Mouse (Mus musculus): ENCODE measurements around the gene Spc25. TPM values are rescaled to one million over a fixed set of nuclear protein-coding genes. Genes with fewer than 3 reads are reported as not detected.

The Spc25 gene
- polyA plus RNA-seq, 1 experiment from 2014 or later: 276 TPM

GRCm38 (mm10) chr2:69205185-69205584, 809 bp downstream of the Spc25 start:
- Histone ChIP-seq H3K9ac (ENCODE audit: low read length) (peak overlapping the region; percentile 82), H3K36me3 (ENCODE audit: control insufficient read depth, insufficient read depth, low read length) (peaks cover 9% of the 10 kb centered on the region; the same call in 1 of the 2 replicates), H3K4me3 (ENCODE audit: low read depth, low read length) (peak overlapping the region; percentile 57), H3K27ac (ENCODE audit: low read depth, low read length) (no peak overlapping the region), H3K4me2 (peak overlapping the region; percentile 57), H3K27me3 (ENCODE audit: control insufficient read depth, insufficient read depth, low read length) (no peaks in the 10 kb centered on the region), H3K4me1 (ENCODE audit: control insufficient read depth, insufficient read depth, low read length) (peaks cover 3% of the 10 kb centered on the region; the same call in 1 of the 2 replicates), H3K9me3 (ENCODE audit: control insufficient read depth, low read length) (no peaks in the 10 kb centered on the region)
- no peak for ATAC-seq (ENCODE audit: low FRiP score)
- DNase-seq (ENCODE audit: low spot score, missing footprints): peak; percentile 91
- WGBS: 26% methylated on average over 6 of the region's 6 CpGs

DNA sequence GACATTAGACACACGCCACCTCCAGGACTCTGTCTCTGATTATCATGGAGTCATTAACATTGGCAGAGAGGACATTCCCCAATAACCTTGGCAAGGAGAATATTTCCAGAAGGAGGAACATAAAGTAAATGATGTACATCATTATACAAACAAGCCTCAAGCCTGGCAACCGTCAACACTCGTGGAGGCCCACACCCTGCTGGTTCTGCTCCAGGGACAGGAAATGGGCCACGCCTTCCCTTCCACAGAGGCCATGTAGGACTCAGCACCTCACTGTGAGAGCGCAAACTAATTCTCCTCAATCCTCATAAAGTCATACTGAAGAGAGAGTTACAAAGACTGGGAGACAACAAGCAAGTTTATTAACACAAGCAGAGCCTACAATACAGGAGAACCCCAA, 12.4 kb downstream of the Spc25 start:
- peaks cover 13% of the 10 kb centered on the region for H3K36me3 ChIP-seq (ENCODE audit: control insufficient read depth, insufficient read depth, low read length)
- 89% methylated on average over 5 of the region's 5 CpGs for WGBS

GRCm38 (mm10) chr2:69191059-69191458, 14.9 kb downstream of the Spc25 start:
- DNase-seq (ENCODE audit: low spot score, missing footprints): no peak
- Histone ChIP-seq H3K36me3 (ENCODE audit: control insufficient read depth, insufficient read depth, low read length) (peaks cover 13% of the 10 kb centered on the region), H3K9me3 (ENCODE audit: control insufficient read depth, low read length) (no peaks in the 10 kb centered on the region), H3K27me3 (ENCODE audit: control insufficient read depth, insufficient read depth, low read length) (no peaks in the 10 kb centered on the region), H3K4me3 (ENCODE audit: low read depth, low read length) (no peak overlapping the region), H3K27ac (ENCODE audit: low read depth, low read length) (no peak overlapping the region), H3K4me2 (no peak overlapping the region), H3K4me1 (ENCODE audit: control insufficient read depth, insufficient read depth, low read length) (no peaks in the 10 kb centered on the region), H3K9ac (ENCODE audit: low read length) (no peak overlapping the region)
- no peak for ATAC-seq (ENCODE audit: low FRiP score)
- WGBS: 94% methylated on average over 5 of the region's 5 CpGs

More for the DNA sequence above, 12.4 kb downstream of the Spc25 start:
- ATAC-seq (ENCODE audit: low FRiP score): no peak
- peak; percentile 72 for DNase-seq (ENCODE audit: low spot score, missing footprints)
- Histone ChIP-seq H3K4me2 (no peak overlapping the region), H3K27ac (ENCODE audit: low read depth, low read length) (no peak overlapping the region), H3K9ac (ENCODE audit: low read length) (no peak overlapping the region), H3K4me3 (ENCODE audit: low read depth, low read length) (no peak overlapping the region), H3K27me3 (ENCODE audit: control insufficient read depth, insufficient read depth, low read length) (no peaks in the 10 kb centered on the region), H3K9me3 (ENCODE audit: control insufficient read depth, low read length) (no peaks in the 10 kb centered on the region), H3K4me1 (ENCODE audit: control insufficient read depth, insufficient read depth, low read length) (no peaks in the 10 kb centered on the region)

- ATAC-seq (ENCODE audit: low FRiP score): no peak
- 72% methylated on average over 4 of the region's 4 CpGs for WGBS
- peak; percentile 66 for DNase-seq (ENCODE audit: low spot score, missing footprints)
- Histone ChIP-seq H3K4me1 (ENCODE audit: control insufficient read depth, insufficient read depth, low read length) (no peaks in the 10 kb centered on the region), H3K36me3 (ENCODE audit: control insufficient read depth, insufficient read depth, low read length) (peaks cover 13% of the 10 kb centered on the region), H3K27me3 (ENCODE audit: control insufficient read depth, insufficient read depth, low read length) (no peaks in the 10 kb centered on the region), H3K27ac (ENCODE audit: low read depth, low read length) (no peak overlapping the region), H3K9ac (ENCODE audit: low read length) (no peak overlapping the region), H3K4me3 (ENCODE audit: low read depth, low read length) (no peak overlapping the region), H3K9me3 (ENCODE audit: control insufficient read depth, low read length) (no peaks in the 10 kb centered on the region), H3K4me2 (no peak overlapping the region)
Observed at GRCm38 (mm10) chr2:69189222-69189621, 16.8 kb downstream of the Spc25 start.

DNA sequence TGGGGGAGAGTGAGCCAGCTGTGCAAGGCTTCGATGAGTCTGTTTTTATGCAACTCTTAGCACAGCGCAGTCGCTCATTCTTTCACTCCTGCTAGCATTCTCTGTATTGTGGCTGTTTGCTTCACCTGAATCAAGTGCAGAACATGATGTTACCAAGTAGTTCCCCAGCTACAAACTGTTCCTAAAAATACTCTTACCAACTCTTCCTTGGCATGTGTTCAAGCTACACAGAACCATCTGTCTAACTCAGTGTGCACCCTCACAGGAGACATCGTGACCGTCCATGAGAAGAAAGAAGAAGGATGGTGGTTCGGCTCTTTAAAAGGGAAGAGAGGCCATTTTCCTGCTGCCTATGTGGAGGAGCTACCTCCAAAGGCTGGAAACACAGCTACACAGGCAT, 17.3 kb downstream of the Spc25 start:
- ATAC-seq (ENCODE audit: low FRiP score): no peak

DNA sequence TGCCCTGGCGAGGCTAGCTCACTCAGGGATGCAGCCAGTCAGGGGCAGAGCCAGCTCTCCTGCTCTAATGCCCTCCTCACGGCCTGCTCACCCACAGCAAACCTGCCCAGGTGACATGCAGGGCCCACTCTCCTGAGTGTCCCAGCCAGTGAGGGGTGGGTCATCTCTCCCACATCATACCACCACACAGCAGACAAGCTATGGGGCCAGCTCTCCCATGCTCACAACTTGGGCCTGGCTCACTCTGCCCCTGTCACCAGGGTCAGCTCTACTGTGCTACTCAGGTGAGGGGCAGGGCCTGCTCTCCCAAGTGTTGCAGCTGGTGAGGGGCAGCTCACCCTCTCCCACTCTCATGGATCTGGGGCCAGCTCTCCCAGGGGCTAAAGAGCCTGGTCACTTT, 18.0 kb downstream of the Spc25 start:
- DNase-seq (ENCODE audit: low spot score, missing footprints) (peak; percentile 80), ATAC-seq (ENCODE audit: low FRiP score) (no peak)
- Histone ChIP-seq H3K4me2 (no peak overlapping the region), H3K27ac (ENCODE audit: low read depth, low read length) (no peak overlapping the region), H3K9ac (ENCODE audit: low read length) (no peak overlapping the region), H3K27me3 (ENCODE audit: control insufficient read depth, insufficient read depth, low read length) (no peaks in the 10 kb centered on the region), H3K4me3 (ENCODE audit: low read depth, low read length) (no peak overlapping the region), H3K36me3 (ENCODE audit: control insufficient read depth, insufficient read depth, low read length) (peaks cover 2% of the 10 kb centered on the region), H3K9me3 (ENCODE audit: control insufficient read depth, low read length) (no peaks in the 10 kb centered on the region), H3K4me1 (ENCODE audit: control insufficient read depth, insufficient read depth, low read length) (no peaks in the 10 kb centered on the region)
- 84% methylated on average over 2 of the region's 2 CpGs for WGBS

More for the DNA sequence above, 17.3 kb downstream of the Spc25 start:
- no peak overlapping the region for H3K4me3 ChIP-seq (ENCODE audit: low read depth, low read length)
- H3K4me2 ChIP-seq: no peak overlapping the region
- 91% methylated on average over 6 of the region's 6 CpGs for WGBS
- no peaks in the 10 kb centered on the region for H3K4me1 ChIP-seq (ENCODE audit: control insufficient read depth, insufficient read depth, low read length)
- H3K27ac ChIP-seq (ENCODE audit: low read depth, low read length): no peak overlapping the region
- H3K36me3 ChIP-seq (ENCODE audit: control insufficient read depth, insufficient read depth, low read length): peaks cover 9% of the 10 kb centered on the region
- no peak for DNase-seq (ENCODE audit: low spot score, missing footprints)
- H3K9me3 ChIP-seq (ENCODE audit: control insufficient read depth, low read length): no peaks in the 10 kb centered on the region
- H3K27me3 ChIP-seq (ENCODE audit: control insufficient read depth, insufficient read depth, low read length): no peaks in the 10 kb centered on the region
- H3K9ac ChIP-seq (ENCODE audit: low read length): no peak overlapping the region

DNA sequence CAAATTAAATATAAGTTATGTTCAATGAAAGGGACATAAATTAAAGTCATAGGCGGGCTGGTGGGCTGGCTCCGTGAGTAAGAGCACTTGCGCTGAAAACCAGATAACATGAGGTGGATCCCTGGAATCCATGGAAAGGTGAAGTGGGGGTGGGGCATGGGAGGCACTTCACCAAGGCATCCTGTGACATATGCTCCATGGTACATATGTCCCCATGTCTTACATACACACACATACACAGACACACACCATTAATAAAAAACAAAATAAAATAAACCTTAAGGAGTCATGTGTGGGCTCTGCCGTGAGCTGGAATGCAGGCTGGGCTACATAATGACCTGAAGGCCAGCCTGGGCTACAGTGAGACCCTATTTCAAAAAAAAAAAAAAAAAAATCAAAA, 26.3 kb downstream of the Spc25 start:
- WGBS: 96% methylated on average over 4 of the region's 4 CpGs
- no peak for ATAC-seq (ENCODE audit: low FRiP score)

GRCm38 (mm10) chr2:69175296-69175695, 30.7 kb downstream of the Spc25 start:
- no peaks in the 10 kb centered on the region for H3K36me3 ChIP-seq (ENCODE audit: control insufficient read depth, insufficient read depth, low read length)
- H3K27me3 ChIP-seq (ENCODE audit: control insufficient read depth, insufficient read depth, low read length): no peaks in the 10 kb centered on the region
- no peak overlapping the region for H3K27ac ChIP-seq (ENCODE audit: low read depth, low read length)
- H3K9me3 ChIP-seq (ENCODE audit: control insufficient read depth, low read length): no peaks in the 10 kb centered on the region; the same call in 1 of the 2 replicates
- H3K4me2 ChIP-seq: no peak overlapping the region
- peak; percentile 83 for DNase-seq (ENCODE audit: low spot score, missing footprints)
- H3K9ac ChIP-seq (ENCODE audit: low read length): no peak overlapping the region
- no peaks in the 10 kb centered on the region for H3K4me1 ChIP-seq (ENCODE audit: control insufficient read depth, insufficient read depth, low read length)
- WGBS: 60% methylated on average over 5 of the region's 5 CpGs
- H3K4me3 ChIP-seq (ENCODE audit: low read depth, low read length): no peak overlapping the region
- ATAC-seq (ENCODE audit: low FRiP score): no peak

More for the DNA sequence above, 26.3 kb downstream of the Spc25 start:
- Histone ChIP-seq H3K4me3 (ENCODE audit: low read depth, low read length) (no peak overlapping the region), H3K36me3 (ENCODE audit: control insufficient read depth, insufficient read depth, low read length) (no peaks in the 10 kb centered on the region), H3K4me2 (no peak overlapping the region), H3K9ac (ENCODE audit: low read length) (no peak overlapping the region), H3K27me3 (ENCODE audit: control insufficient read depth, insufficient read depth, low read length) (no peaks in the 10 kb centered on the region), H3K4me1 (ENCODE audit: control insufficient read depth, insufficient read depth, low read length) (no peaks in the 10 kb centered on the region), H3K9me3 (ENCODE audit: control insufficient read depth, low read length) (no peaks in the 10 kb centered on the region), H3K27ac (ENCODE audit: low read depth, low read length) (no peak overlapping the region)
- peak; percentile 79 for DNase-seq (ENCODE audit: low spot score, missing footprints)

- DNase-seq (ENCODE audit: low spot score, missing footprints) (peak; percentile 33), ATAC-seq (ENCODE audit: low FRiP score) (no peak)
- Histone ChIP-seq H3K4me2 (no peak overlapping the region), H3K4me3 (ENCODE audit: low read depth, low read length) (no peak overlapping the region), H3K9ac (ENCODE audit: low read length) (no peak overlapping the region), H3K27ac (ENCODE audit: low read depth, low read length) (no peak overlapping the region), H3K9me3 (ENCODE audit: control insufficient read depth, low read length) (no peaks in the 10 kb centered on the region; the same call in 1 of the 2 replicates), H3K4me1 (ENCODE audit: control insufficient read depth, insufficient read depth, low read length) (no peaks in the 10 kb centered on the region), H3K27me3 (ENCODE audit: control insufficient read depth, insufficient read depth, low read length) (no peaks in the 10 kb centered on the region), H3K36me3 (ENCODE audit: control insufficient read depth, insufficient read depth, low read length) (no peaks in the 10 kb centered on the region)
- WGBS: 82% methylated on average over 9 of the region's 9 CpGs
Observed at GRCm38 (mm10) chr2:69170395-69171077, 35.5 kb downstream of the Spc25 start.
